Mouse (Mus musculus) adrenal gland (tissue): Measurements from ENCODE around the gene Qprt.

Experiments
- intact Hi-C: fragments of 180-260 bp; cut with DNase I; formaldehyde crosslinking; loops from one replicate; pipeline ENCODE4 v1.15.1; 2025

Qprt gene

DNA sequence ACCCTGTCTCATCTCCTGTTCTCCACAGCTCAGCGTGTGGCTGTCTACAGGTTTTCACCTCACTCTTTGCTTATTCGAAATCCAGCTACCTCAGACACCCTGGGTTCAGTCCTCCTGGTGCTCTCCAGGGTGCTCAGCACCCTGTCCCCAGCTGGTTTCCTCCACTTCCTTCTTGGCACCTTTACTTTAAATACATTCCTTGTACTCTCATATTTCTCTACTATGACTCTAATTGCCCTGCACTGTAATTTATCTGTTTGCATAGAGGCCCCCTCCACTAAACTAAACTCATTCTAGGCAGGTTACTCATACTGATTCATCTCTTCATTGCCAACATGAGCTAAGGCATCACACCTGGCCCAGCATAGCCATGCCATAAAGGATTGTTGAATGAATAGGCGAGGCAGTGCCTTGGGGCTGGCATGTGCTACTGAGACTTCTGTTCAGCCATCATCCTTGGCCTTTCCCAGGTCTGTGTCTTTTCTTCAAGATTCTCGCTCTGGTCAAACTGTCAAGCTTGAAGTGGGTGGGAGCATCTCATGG, 51.1 kb downstream of the Qprt start:
- intact Hi-C loops = no loop called here

DNA sequence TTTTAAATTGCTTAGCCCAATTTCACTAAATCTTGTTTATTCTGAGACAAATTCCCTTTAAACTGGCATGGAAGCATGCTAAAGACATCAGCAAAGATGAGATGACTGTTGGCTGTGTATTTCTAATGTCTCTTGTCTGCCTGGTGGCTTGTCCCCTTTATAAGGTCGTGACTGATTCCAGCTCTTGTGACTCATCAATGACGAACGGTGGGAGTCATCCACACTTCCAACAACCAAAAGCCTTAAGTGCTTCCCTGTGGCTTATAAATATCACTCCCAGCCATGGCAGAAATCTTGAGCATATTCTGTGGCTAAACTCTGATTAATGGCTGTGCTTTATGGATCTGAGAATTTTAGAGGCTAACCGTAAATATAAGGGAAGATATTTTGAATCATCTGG, 55.7 kb downstream of the Qprt start:
- intact Hi-C loops = no loop called here

- intact Hi-C loops = no loop called here
Measured at GRCm38 (mm10) chr7:127065538-127065937, 56.5 kb downstream of the Qprt start.
